Mouse (Mus musculus) MEL (cell line): ENCODE data around the gene Mtln. TPM values are rescaled to one million over a fixed set of nuclear protein-coding genes. Genes with fewer than 3 reads are reported as not detected.

Source experiments
- DNase-seq: peaks from one replicate; pipeline ENCODE4 v3.0.0; 2011; ENCODE audit warnings: low read depth, low spot score
- H3K27ac ChIP-seq: 2 replicates; pipeline ENCODE4 v1.5.1; 2012; ENCODE audit warnings: low read depth, mild to moderate bottlenecking, control low read depth, low read length, moderate library complexity; ENCODE audit not compliant: control insufficient read depth
- H3K27me3 ChIP-seq, 2 experiments: fragments of 150-350 bp in 1 of 2; sonication (generic) in 1 of 2; 2 replicates each; pipeline ENCODE4 v1.6.1; 2012; ENCODE audit warnings: low read length in 2 of 2, mild to moderate bottlenecking in 2 of 2, improper control_type of control experiment in 1 of 2, moderate library complexity in 1 of 2; ENCODE audit not compliant: insufficient read depth in 2 of 2, control insufficient read depth in 1 of 2
- H3K36me3 ChIP-seq, 2 experiments: 2 replicates each; pipeline ENCODE4 v1.6.1; 2012 to 2014; ENCODE audit warnings: low read length in 2 of 2, improper control_type of control experiment in 1 of 2, inconsistent platforms in 1 of 2, mild to moderate bottlenecking in 1 of 2; ENCODE audit not compliant: insufficient read depth in 2 of 2, control insufficient read depth in 1 of 2
- H3K4me1 ChIP-seq, 2 experiments: fragments of 150-350 bp in 1 of 2; sonication (generic) in 1 of 2; 2 replicates each; pipeline ENCODE4 v1.6.1; 2012; ENCODE audit warnings: low read length in 2 of 2, improper control_type of control experiment in 1 of 2, mild to moderate bottlenecking in 1 of 2; ENCODE audit not compliant: insufficient read depth in 2 of 2, control insufficient read depth in 1 of 2
- H3K4me3 ChIP-seq, 2 experiments: fragments of 150-350 bp in 1 of 2; sonication (generic) in 1 of 2; 2 replicates each; pipeline ENCODE4 v1.5.1; 2012; ENCODE audit warnings: low read depth in 2 of 2, low read length in 2 of 2, mild to moderate bottlenecking in 2 of 2, moderate library complexity in 2 of 2, control low read depth in 1 of 2, improper control_type of control experiment in 1 of 2; ENCODE audit not compliant: control insufficient read depth in 1 of 2, insufficient read depth in 1 of 2
- H3K79me2 ChIP-seq: 2 replicates; pipeline ENCODE4 v1.6.1; 2012; ENCODE audit warnings: mild to moderate bottlenecking, low read length, moderate library complexity; ENCODE audit not compliant: control insufficient read depth, poor library complexity, insufficient read depth
- H3K9ac ChIP-seq: 2 replicates; pipeline ENCODE4 v1.6.1; 2012; ENCODE audit warnings: low read depth, mild to moderate bottlenecking, control low read depth, low read length, moderate library complexity; ENCODE audit not compliant: control insufficient read depth, poor library complexity, severe bottlenecking
- H3K9me3 ChIP-seq: fragments of 150-350 bp; sonication (generic); replicated peaks from 2 replicates; pipeline ENCODE4 v1.6.1; 2012; ENCODE audit warnings: mild to moderate bottlenecking, low read length, improper control_type of control experiment, moderate library complexity; ENCODE audit not compliant: insufficient read depth
- BHLHE40 ChIP-seq: IDR thresholded peaks from 2 replicates; pipeline ENCODE4 v1.6.1; 2012; ENCODE audit warnings: low read depth, mild to moderate bottlenecking, inconsistent platforms, low read length, improper control_type of control experiment, borderline replicate concordance
- CHD1 ChIP-seq: IDR thresholded peaks from 2 replicates; pipeline ENCODE4 v1.6.1; 2012; ENCODE audit warnings: low read depth, mild to moderate bottlenecking, inconsistent platforms, low read length, improper control_type of control experiment
- CHD2 ChIP-seq: IDR thresholded peaks from 2 replicates; pipeline ENCODE4 v1.6.1; 2011; ENCODE audit warnings: low read length, improper control_type of control experiment
- E2F4 ChIP-seq: IDR thresholded peaks from 2 replicates; pipeline ENCODE4 v1.6.1; 2011; ENCODE audit warnings: low read depth, low read length, improper control_type of control experiment, borderline replicate concordance
- ELF1 ChIP-seq: IDR thresholded peaks from 2 replicates; pipeline ENCODE4 v1.6.1; 2014; ENCODE audit warnings: low read depth, mild to moderate bottlenecking, inconsistent platforms, low read length, improper control_type of control experiment, moderate library complexity
- GATA1 ChIP-seq: IDR thresholded peaks from 2 replicates; pipeline ENCODE4 v1.6.1; 2011; ENCODE audit warnings: low read depth, low read length, improper control_type of control experiment
- HCFC1 ChIP-seq: IDR thresholded peaks from 2 replicates; pipeline ENCODE4 v1.6.1; 2012; ENCODE audit warnings: low read depth, mild to moderate bottlenecking, inconsistent platforms, low read length, improper control_type of control experiment, moderate library complexity
- JUND ChIP-seq: IDR thresholded peaks from 2 replicates; pipeline ENCODE4 v1.6.1; 2011; ENCODE audit warnings: low read depth, mild to moderate bottlenecking, improper control_type of control experiment, low read length
- KAT2A ChIP-seq: conservative IDR thresholded peaks from 2 replicates; pipeline ENCODE4 v1.6.1; 2012; ENCODE audit warnings: low read depth, low read length, improper control_type of control experiment, inconsistent platforms
- MAFK ChIP-seq: IDR thresholded peaks from 2 replicates; pipeline ENCODE4 v1.6.1; 2011; ENCODE audit warnings: low read depth, mild to moderate bottlenecking, low read length, improper control_type of control experiment, borderline replicate concordance
- MAZ ChIP-seq: IDR thresholded peaks from 2 replicates; pipeline ENCODE4 v1.6.1; 2012; ENCODE audit warnings: low read depth, mild to moderate bottlenecking, inconsistent platforms, low read length, improper control_type of control experiment
- MEF2A ChIP-seq: IDR thresholded peaks from 2 replicates; pipeline ENCODE4 v1.6.1; 2014; ENCODE audit warnings: low read depth, mild to moderate bottlenecking, inconsistent platforms, low read length, improper control_type of control experiment; ENCODE audit not compliant: poor library complexity, insufficient replicate concordance, severe bottlenecking; ENCODE audit errors: extremely low read depth
- MYC ChIP-seq: IDR thresholded peaks from 2 replicates; pipeline ENCODE4 v1.6.1; 2011; ENCODE audit warnings: low read depth, mild to moderate bottlenecking, low read length, improper control_type of control experiment, moderate library complexity
- NELFE ChIP-seq: IDR thresholded peaks from 2 replicates; pipeline ENCODE4 v1.6.1; 2011; ENCODE audit warnings: low read depth, low read length, improper control_type of control experiment
- NRF1 ChIP-seq: IDR thresholded peaks from 2 replicates; pipeline ENCODE4 v1.6.1; 2014; ENCODE audit warnings: low read depth, mild to moderate bottlenecking, inconsistent platforms, low read length, improper control_type of control experiment, moderate library complexity; ENCODE audit not compliant: poor library complexity, insufficient read depth, severe bottlenecking
- POLR2A ChIP-seq, 2 experiments: IDR thresholded peaks; 2 replicates each; pipeline ENCODE4 v1.6.1; 2011 to 2012; ENCODE audit warnings: low read length in 2 of 2, mild to moderate bottlenecking in 2 of 2, control low read depth in 1 of 2, improper control_type of control experiment in 1 of 2, low read depth in 1 of 2, moderate library complexity in 1 of 2; ENCODE audit not compliant: control insufficient read depth in 1 of 2, insufficient read depth in 1 of 2, poor library complexity in 1 of 2
- POLR2AphosphoS2 ChIP-seq: IDR thresholded peaks from 2 replicates; pipeline ENCODE4 v1.6.1; 2011; ENCODE audit warnings: low read length, improper control_type of control experiment
- RAD21 ChIP-seq: IDR thresholded peaks from 2 replicates; pipeline ENCODE4 v1.6.1; 2011; ENCODE audit warnings: mild to moderate bottlenecking, low read depth, low read length, improper control_type of control experiment
- RCOR1 ChIP-seq: IDR thresholded peaks from 2 replicates; pipeline ENCODE4 v1.6.1; 2012; ENCODE audit warnings: low read depth, mild to moderate bottlenecking, inconsistent platforms, low read length, improper control_type of control experiment
- SIN3A ChIP-seq: IDR thresholded peaks from 2 replicates; pipeline ENCODE4 v1.6.1; 2012; ENCODE audit warnings: low read length, improper control_type of control experiment, inconsistent platforms
- TAL1 ChIP-seq: IDR thresholded peaks from 2 replicates; pipeline ENCODE4 v1.6.1; 2012; ENCODE audit warnings: mild to moderate bottlenecking, inconsistent platforms, low read length, moderate library complexity, mixed read lengths
- TBP ChIP-seq: IDR thresholded peaks from 2 replicates; pipeline ENCODE4 v1.8.0; 2011; ENCODE audit warnings: low read depth, low read length, improper control_type of control experiment
- UBTF ChIP-seq: IDR thresholded peaks from 2 replicates; pipeline ENCODE4 v1.6.1; 2012; ENCODE audit warnings: low read depth, mild to moderate bottlenecking, inconsistent platforms, low read length, improper control_type of control experiment, moderate library complexity, borderline replicate concordance; ENCODE audit not compliant: insufficient read depth
- USF1 ChIP-seq: IDR thresholded peaks from 2 replicates; pipeline ENCODE4 v1.6.1; 2014; ENCODE audit warnings: low read depth, mild to moderate bottlenecking, inconsistent platforms, low read length, improper control_type of control experiment, moderate library complexity
- ZKSCAN1 ChIP-seq: IDR thresholded peaks from 2 replicates; pipeline ENCODE4 v1.6.1; 2012; ENCODE audit warnings: low read depth, mild to moderate bottlenecking, inconsistent platforms, low read length, improper control_type of control experiment, moderate library complexity
- ZNF384 ChIP-seq: IDR thresholded peaks from 2 replicates; pipeline ENCODE4 v1.6.1; 2012; ENCODE audit warnings: low read depth, mild to moderate bottlenecking, inconsistent platforms, low read length, improper control_type of control experiment
- polyA plus RNA-seq, 2 experiments: library from polyadenylated mRNA; stranded (reverse) in 1 of 2; unstranded in 1 of 2; fragments of >175 nt in 1 of 2; fragments of >200 nt in 1 of 2; gene quantifications; 2 replicates each; pipeline versions ENCODE4 v1.2.1 to v1.2.4; 2012; ENCODE audit warnings: low replicate concordance in 2 of 2, low read depth in 1 of 2; ENCODE audit not compliant: insufficient read length in 2 of 2, insufficient read depth in 1 of 2, missing spikeins in 1 of 2
- total RNA-seq: library from RNA; depleted of rRNA; stranded (reverse); fragments of 300-350 nt; gene quantifications from 2 replicates; pipeline ENCODE4 v1.2.3, GENCODE M21; 2012

The Mtln gene
- total and polyA plus RNA-seq, 3 experiments = 29.8 to 44.2 TPM; not detected in 1

DNA sequence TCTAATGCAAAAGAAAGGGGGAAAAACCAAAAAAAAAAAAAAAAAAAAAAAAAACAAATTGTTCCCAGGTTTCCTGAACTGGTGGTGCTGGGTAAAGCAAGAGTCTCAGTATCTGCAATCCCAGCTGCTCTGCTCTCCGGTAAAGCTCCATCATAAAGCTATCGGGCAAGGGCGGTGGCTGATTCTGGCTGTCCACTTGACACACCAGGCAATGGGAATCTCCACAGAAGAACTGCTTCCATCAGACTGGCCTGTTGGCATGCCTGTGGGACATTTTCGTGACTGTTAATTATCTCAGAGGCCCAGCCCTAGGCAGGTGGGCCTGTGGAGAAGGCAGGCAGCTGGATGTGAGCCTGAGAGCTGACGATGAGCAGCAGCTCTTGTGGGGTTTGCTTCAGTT, 13.8 kb downstream of the Mtln start:
- no peak for TF ChIP-seq TBP
- TF ChIP-seq MEF2A = no peak
- no peak for TF ChIP-seq E2F4
- TF ChIP-seq ZKSCAN1 = no peak
- TF ChIP-seq HCFC1 = no peak
- TF ChIP-seq NELFE = no peak
- TF ChIP-seq MAFK = no peak
- no peak for TF ChIP-seq ZNF384
- no peak for TF ChIP-seq CHD2
- no peak for TF ChIP-seq RCOR1
- TF ChIP-seq JUND = no peak
- no peak for TF ChIP-seq GATA1
- TF ChIP-seq POLR2AphosphoS2 = no peak
- TF ChIP-seq POLR2A (IDR thresholded peaks at IDR 0.05; ENCODE audit: control insufficient read depth in 1 of 2, insufficient read depth in 1 of 2, low read depth in 1 of 2, low read length in 2 of 2, poor library complexity in 1 of 2) = no peak
- no peaks in the 10 kb centered on the region for H3K4me1 ChIP-seq
- DNase-seq = no peak
- H3K9ac ChIP-seq = no peak overlapping the region
- H3K27me3 ChIP-seq = no peaks in the 10 kb centered on the region
- H3K36me3 ChIP-seq = peaks cover 0 to 2% of the 10 kb centered on the region in 2 experiments; a peak in 1 of 4 replicates
- no peaks in the 10 kb centered on the region for H3K79me2 ChIP-seq
- H3K4me3 ChIP-seq = no peak overlapping the region
- H3K27ac ChIP-seq = no peak overlapping the region
- H3K9me3 ChIP-seq = no peaks in the 10 kb centered on the region

DNA sequence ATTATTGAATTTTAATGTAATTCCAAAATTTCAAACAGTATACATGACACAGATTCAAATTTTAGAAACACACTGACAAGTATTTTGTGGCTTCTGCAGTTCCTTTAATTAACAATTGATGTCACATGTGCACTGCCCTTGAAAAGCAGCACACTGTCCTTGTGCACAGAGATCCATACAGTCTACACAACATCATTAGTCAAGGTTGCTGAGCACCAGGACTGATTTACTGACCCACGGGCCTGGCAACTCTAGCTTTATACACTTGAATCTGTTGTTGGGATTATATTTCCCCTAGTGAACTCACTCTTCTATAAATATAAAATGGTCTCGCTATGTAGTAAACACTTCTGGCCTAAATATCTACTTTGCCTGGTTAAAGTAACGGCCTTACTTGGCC, 17.3 kb downstream of the Mtln start:
- no peak overlapping the region for H3K9ac ChIP-seq
- H3K4me1 ChIP-seq = no peaks in the 10 kb centered on the region
- H3K36me3 ChIP-seq = peaks cover 0 to 2% of the 10 kb centered on the region in 2 experiments; a peak in 1 of 4 replicates
- H3K79me2 ChIP-seq = no peaks in the 10 kb centered on the region
- DNase-seq = no peak
- no peaks in the 10 kb centered on the region for H3K9me3 ChIP-seq
- no peak for TF ChIP-seq BHLHE40
- no peak for TF ChIP-seq ELF1
- TF ChIP-seq USF1 = no peak
- TF ChIP-seq KAT2A = no peak
- TF ChIP-seq TAL1 = no peak
- TF ChIP-seq CHD1 = no peak
- TF ChIP-seq CHD2 = no peak
- TF ChIP-seq MAZ = no peak
- TF ChIP-seq POLR2A (IDR thresholded peaks at IDR 0.05; ENCODE audit: control insufficient read depth in 1 of 2, insufficient read depth in 1 of 2, low read depth in 1 of 2, low read length in 2 of 2, poor library complexity in 1 of 2) = no peak
- no peak for TF ChIP-seq NRF1
- no peak for TF ChIP-seq SIN3A
- TF ChIP-seq ZKSCAN1 = no peak
- TF ChIP-seq RCOR1 = no peak
- TF ChIP-seq UBTF = no peak
- no peak for TF ChIP-seq NELFE
- TF ChIP-seq MYC = no peak
- TF ChIP-seq RAD21 = no peak
- H3K27me3 ChIP-seq = no peaks in the 10 kb centered on the region
- no peak overlapping the region for H3K4me3 ChIP-seq
- H3K27ac ChIP-seq = no peak overlapping the region
